Mouse (Mus musculus): ENCODE measurements at regions not wholly inside any gene's neighbourhood (a gene's known extent, or its start where the extent isn't known, plus 50 kb on each side); places are given as distances from the start of the nearest gene placed in this dataset.
"Not testable (repeated sequence)": the region's sequence is repeated elsewhere in the genome, so short reads cannot be mapped to it uniquely, and the experiment has no call there.

- not testable (repeated sequence) for TF ChIP-seq CTCF (conservative IDR thresholded peaks at IDR 0.05; ENCODE audit: low read length); NANOG (IDR thresholded peaks at IDR 0.05; ENCODE audit: borderline replicate concordance, low read length); POU5F1 (IDR thresholded peaks at IDR 0.05; ENCODE audit: borderline replicate concordance, low read length)
These were observed 69.4 kb upstream of the Gm21119 start for GRCm38 (mm10) chr8:20545347-20545746.

All from E14TG2a.4 (cell line).